Mouse (Mus musculus) heart, adult 2 months (tissue): ENCODE data around the gene Tnk1. TPM values are rescaled to one million over a fixed set of nuclear protein-coding genes. Genes with fewer than 3 reads are reported as not detected.
A peak's percentile ranks its signal among the peaks of the same experiment; 100 is the strongest.

Experiments
- DNase-seq, 2 experiments: peaks; one replicate each; pipeline ENCODE4 v3.0.0; 2021
- H3K27ac ChIP-seq: fragments of 200-600 bp; 2 replicates; pipeline ENCODE4 v1.8.1; 2022
- H3K27me3 ChIP-seq: fragments of 200-500 bp; 2 replicates; pipeline ENCODE4 v1.6.1; 2012; ENCODE audit warnings: mild to moderate bottlenecking, low read length, inconsistent platforms, mixed read lengths; ENCODE audit not compliant: control insufficient read depth, insufficient read depth
- H3K36me3 ChIP-seq: fragments of 200-500 bp; 2 replicates; pipeline ENCODE4 v1.6.1; 2012; ENCODE audit warnings: low read length, inconsistent platforms; ENCODE audit not compliant: control insufficient read depth, insufficient read depth
- H3K4me1 ChIP-seq: fragments of 200-500 bp; 2 replicates; pipeline ENCODE4 v1.6.1; 2011; ENCODE audit warnings: low read length; ENCODE audit not compliant: control insufficient read depth, insufficient read depth
- H3K4me3 ChIP-seq: fragments of 200-600 bp; 2 replicates; pipeline ENCODE4 v1.8.1; 2022
- H3K79me2 ChIP-seq: fragments of 200-500 bp; replicated peaks from 2 replicates; pipeline ENCODE4 v1.6.1; 2012; ENCODE audit warnings: mild to moderate bottlenecking, inconsistent platforms, low read length, moderate library complexity, mixed read lengths; ENCODE audit not compliant: control insufficient read depth, insufficient read depth
- H3K9ac ChIP-seq: fragments of 200-500 bp; 2 replicates; pipeline ENCODE4 v1.6.1; 2012; ENCODE audit warnings: low read depth, mild to moderate bottlenecking, control low read depth, inconsistent platforms, low read length, mixed read lengths
- CTCF ChIP-seq: fragments of 200-600 bp; IDR thresholded peaks from 2 replicates; pipeline ENCODE4 v1.8.1; 2022; ENCODE audit warnings: antibody characterized with exemption, mild to moderate bottlenecking, moderate library complexity
- EP300 ChIP-seq: fragments of 200-500 bp; IDR thresholded peaks from 2 replicates; pipeline ENCODE4 v1.6.1; 2011; ENCODE audit warnings: low read depth, low read length, control low read depth; ENCODE audit not compliant: insufficient read depth
- POLR2A ChIP-seq: fragments of 200-500 bp; IDR thresholded peaks from 2 replicates; pipeline ENCODE4 v1.6.1; 2011; ENCODE audit warnings: mild to moderate bottlenecking, low read depth, low read length, control low read depth; ENCODE audit not compliant: insufficient read depth
- WGBS: fragments of 180-500 bp; shearing (Covaris S2); methylation state at CpG from one replicate; pipeline ENCODE4 v1.1.7; 2018; 5-methylcytosine and 5-hydroxymethylcytosine counted together
- intact Hi-C: fragments of 180-260 bp; cut with DNase I; formaldehyde crosslinking; loops from one replicate; pipeline ENCODE4 v1.15.1; 2025
- long read RNA-seq: library from polyadenylated mRNA; stranded (forward); transcript quantifications from one replicate; pipeline ENCODE4 v2.0.0, GENCODE M21; 2021
- polyA plus RNA-seq: library from polyadenylated mRNA; depleted of rRNA; stranded (reverse); fragments of >200 nt; gene quantifications from 2 replicates; pipeline ENCODE4 v1.2.3, GENCODE M21; 2012; rRNA removed
- total RNA-seq, 2 experiments: library from RNA; stranded (reverse); gene quantifications; 2 replicates each; pipeline ENCODE4 v1.2.3; 2021

Gene Tnk1
- total RNA-seq (not detected), polyA plus RNA-seq (0.20 and 0.68 TPM in 2 replicates)
- long read RNA-seq = 0 reads

- DNase-seq = no peak
- no peaks in the 10 kb centered on the region for H3K79me2 ChIP-seq
- WGBS = 39% methylated on average over 30 of the region's 30 CpGs
- no peaks in the 10 kb centered on the region for H3K36me3 ChIP-seq
- TF ChIP-seq CTCF (no peak), POLR2A (no peak), EP300 (no peak)
- H3K27me3 ChIP-seq = no peaks in the 10 kb centered on the region
- H3K4me1 ChIP-seq = no peaks in the 10 kb centered on the region
- no peak within 1 kb of the TSS for H3K4me3 ChIP-seq
- intact Hi-C loops = no loop called here
- H3K9ac ChIP-seq = no peak within 1 kb of the TSS
- H3K27ac ChIP-seq = no peak within 1 kb of the TSS
Measured at GRCm38 (mm10) chr11:69858113-69858998, at the start of gene Tnk1. Gene Tnk1 (minus strand): TSS chr11:69858730.

- Histone ChIP-seq H3K36me3 (no peaks in the 10 kb centered on the region), H3K4me1 (peaks cover 3% of the 10 kb centered on the region; the same call in 1 of the 2 replicates), H3K27ac (no peak overlapping the region), H3K79me2 (no peaks in the 10 kb centered on the region), H3K9ac (no peak overlapping the region), H3K27me3 (no peaks in the 10 kb centered on the region), H3K4me3 (no peak overlapping the region)
- TF ChIP-seq CTCF = no peak
- no peak for TF ChIP-seq EP300
- no peak for TF ChIP-seq POLR2A
- intact Hi-C loops = no loop called here
- DNase-seq = peak in 1 of 2 experiments; percentile 2
- WGBS = 94% methylated on average over 9 of the region's 9 CpGs
Measured at GRCm38 (mm10) chr11:69904311-69904710, 45.8 kb upstream of the Tnk1 start.

DNA sequence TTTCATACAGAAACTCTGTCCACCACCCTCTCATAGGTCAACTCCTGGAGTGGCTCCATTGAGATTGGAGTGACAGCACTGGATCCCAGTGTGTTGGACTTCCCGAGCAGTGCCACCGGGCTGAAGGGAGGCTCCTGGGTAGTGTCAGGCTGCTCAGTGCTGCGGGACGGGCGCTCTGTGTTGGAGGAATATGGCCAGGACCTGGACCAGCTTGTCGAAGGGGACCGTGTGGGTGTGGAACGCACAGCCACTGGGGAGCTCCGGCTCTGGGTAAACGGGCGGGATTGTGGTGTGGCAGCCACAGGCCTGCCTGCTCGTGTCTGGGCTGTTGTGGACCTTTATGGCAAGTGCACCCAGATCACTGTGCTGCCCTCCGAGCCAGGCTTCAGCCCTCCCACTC, 44.4 kb upstream of the Tnk1 start:
- H3K27me3 ChIP-seq = no peaks in the 10 kb centered on the region
- H3K27ac ChIP-seq = no peak overlapping the region
- DNase-seq = no peak
- no peaks in the 10 kb centered on the region for H3K36me3 ChIP-seq
- no peaks in the 10 kb centered on the region for H3K79me2 ChIP-seq
- H3K4me3 ChIP-seq = no peak overlapping the region
- WGBS = 77% methylated on average over 13 of the region's 13 CpGs
- intact Hi-C loops = loop anchor here (1.0 kb wide), 1 partner anchor 10 kb away; the partner anchor contains the start of gene Gps2
- no peak overlapping the region for H3K9ac ChIP-seq
- TF ChIP-seq EP300 = no peak
- TF ChIP-seq CTCF = no peak
- TF ChIP-seq POLR2A = no peak
- H3K4me1 ChIP-seq = peaks cover 3% of the 10 kb centered on the region; the same call in 1 of the 2 replicates

- no peaks in the 10 kb centered on the region for H3K79me2 ChIP-seq
- H3K27ac ChIP-seq = peak overlapping the region; percentile 98
- no peaks in the 10 kb centered on the region for H3K36me3 ChIP-seq
- H3K27me3 ChIP-seq = no peaks in the 10 kb centered on the region
- H3K4me1 ChIP-seq = peaks cover 3% of the 10 kb centered on the region; the same call in 1 of the 2 replicates
- TF ChIP-seq EP300 = no peak
- TF ChIP-seq POLR2A = no peak
- no peak for TF ChIP-seq CTCF
- intact Hi-C loops = loop anchor here (1.0 kb wide), 1 partner anchor 11 kb away; the partner anchor contains the start of gene Gps2
- peak overlapping the region; percentile 83 for H3K4me3 ChIP-seq
- peak overlapping the region; percentile 82 for H3K9ac ChIP-seq
- under 1% methylated on average over 38 of the region's 39 CpGs for WGBS
- no peak for DNase-seq
Measured at GRCm38 (mm10) chr11:69901993-69902392, 43.5 kb upstream of the Tnk1 start.

DNA sequence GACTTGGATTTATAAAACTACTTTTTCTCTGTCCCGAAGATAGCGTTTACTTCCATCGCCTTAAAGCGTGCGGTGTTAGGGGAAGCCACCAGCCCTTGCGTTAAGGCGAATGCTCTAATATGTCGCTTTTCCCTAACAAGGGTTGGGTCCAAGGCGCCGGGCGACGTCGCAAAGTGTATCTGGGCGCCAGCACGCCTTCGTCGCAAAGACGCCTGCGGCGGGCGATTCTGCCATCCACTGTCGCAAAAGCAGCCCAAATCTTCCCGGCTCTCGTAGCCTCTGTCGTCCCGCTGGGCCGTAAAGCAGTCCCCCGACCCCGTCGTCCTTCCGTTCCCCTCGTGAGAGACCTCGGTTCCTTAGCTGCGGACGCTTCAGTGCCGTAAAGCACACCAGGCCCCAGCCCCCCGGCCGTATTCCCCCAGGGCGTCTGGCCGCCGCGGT, 42.9 kb upstream of the Tnk1 start:
- H3K36me3 ChIP-seq = no peaks in the 10 kb centered on the region
- TF ChIP-seq POLR2A (peak; percentile 63; the same call in 1 of the 2 replicates), CTCF (no peak), EP300 (peak; percentile 83)
- no peaks in the 10 kb centered on the region for H3K27me3 ChIP-seq
- intact Hi-C loops = no loop called here
- peak overlapping the region; percentile 82 for H3K9ac ChIP-seq
- H3K4me1 ChIP-seq = peaks cover 3% of the 10 kb centered on the region; the same call in 1 of the 2 replicates
- WGBS = under 1% methylated on average over 42 of the region's 42 CpGs
- H3K4me3 ChIP-seq = peak overlapping the region; percentile 83
- H3K79me2 ChIP-seq = no peaks in the 10 kb centered on the region
- DNase-seq = peak; percentile 93 to 97
- H3K27ac ChIP-seq = peak overlapping the region; percentile 98
